Mouse (Mus musculus): ENCODE results near the gene Tff3.

- no peak for TF ChIP-seq CTCF (IDR thresholded peaks at IDR 0.05; ENCODE audit: control insufficient read depth, insufficient read depth, insufficient replicate concordance, low read depth, low read length)
- TF ChIP-seq POLR2A (IDR thresholded peaks at IDR 0.05; ENCODE audit: control insufficient read depth, low read depth, low read length), result no peak
These were observed 11.5 kb downstream of the Tff3 start for GRCm38 (mm10) chr17:31117946-31118345.
